Mouse (Mus musculus): Measurements from ENCODE around the gene Necab2. TPM values are rescaled to one million over a fixed set of nuclear protein-coding genes. Genes with fewer than 3 reads are reported as not detected.

Gene Necab2
- 13.3 and 15.3 TPM in 2 replicates for polyA plus RNA-seq (2015; fragmentation: Nextera tagmentation; extraction: Ambion mirVana)

GRCm38 (mm10) chr8:119446211-119446989 lies at the start of gene Necab2:
Necab2 (plus strand) TSS chr8:119446719.
- Histone ChIP-seq H3K36me3 (ENCODE audit: poor library complexity, severe bottlenecking) (no peaks in the 10 kb centered on the region), H3K9ac (peak within 1 kb of the TSS; percentile 74), H3K9me3 (replicated peaks) (no peaks in the 10 kb centered on the region), H3K4me2 (peak within 1 kb of the TSS; percentile 88), H3K27me3 (peaks cover 29% of the 10 kb centered on the region), H3K4me1 (peaks cover 12% of the 10 kb centered on the region; the same call in 1 of the 2 replicates), H3K4me3 (peak within 1 kb of the TSS; percentile 67), H3K27ac (no peak within 1 kb of the TSS)
- peak; percentile 54 for ATAC-seq
- 4% methylated on average over 17 of the region's 52 CpGs for WGBS

DNA sequence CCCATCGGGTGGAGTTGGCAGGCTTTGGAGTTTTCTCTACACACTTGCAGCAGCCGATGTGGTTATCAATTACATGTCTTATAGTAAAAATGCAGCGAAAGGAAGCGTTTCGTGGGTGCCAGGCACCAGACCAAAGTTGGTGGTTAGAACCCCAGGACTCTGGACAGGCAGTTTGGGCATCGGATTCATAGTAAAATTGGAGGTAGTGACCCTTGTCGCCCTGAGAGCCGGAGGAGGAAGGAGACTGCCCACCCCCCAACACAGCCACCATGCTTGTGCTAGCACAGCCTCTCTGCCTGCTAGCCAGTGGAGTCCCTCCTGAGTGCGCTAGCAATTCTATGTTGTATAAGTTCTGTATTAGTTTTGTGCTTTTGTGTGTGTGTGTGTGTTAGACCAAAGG lies 48.0 kb upstream of the Necab2 start:
- ATAC-seq = no peak
- Histone ChIP-seq H3K27me3 (no peaks in the 10 kb centered on the region), H3K9me3 (replicated peaks) (no peaks in the 10 kb centered on the region), H3K9ac (no peak overlapping the region), H3K36me3 (ENCODE audit: poor library complexity, severe bottlenecking) (peaks cover 8% of the 10 kb centered on the region; the same call in 1 of the 2 replicates), H3K4me3 (no peak overlapping the region), H3K4me2 (no peak overlapping the region), H3K4me1 (peaks cover 18% of the 10 kb centered on the region), H3K27ac (no peak overlapping the region)
- 89% methylated on average over 9 of the region's 9 CpGs for WGBS

- Histone ChIP-seq H3K27ac (no peak overlapping the region), H3K27me3 (no peaks in the 10 kb centered on the region), H3K36me3 (ENCODE audit: poor library complexity, severe bottlenecking) (peaks cover 8% of the 10 kb centered on the region; the same call in 1 of the 2 replicates), H3K9me3 (replicated peaks) (no peaks in the 10 kb centered on the region), H3K4me2 (no peak overlapping the region), H3K9ac (no peak overlapping the region), H3K4me1 (peaks cover 15% of the 10 kb centered on the region), H3K4me3 (no peak overlapping the region)
- no peak for ATAC-seq
- 80% methylated on average over 6 of the region's 6 CpGs for WGBS
Observed at GRCm38 (mm10) chr8:119399255-119399654, 47.3 kb upstream of the Necab2 start.

DNA sequence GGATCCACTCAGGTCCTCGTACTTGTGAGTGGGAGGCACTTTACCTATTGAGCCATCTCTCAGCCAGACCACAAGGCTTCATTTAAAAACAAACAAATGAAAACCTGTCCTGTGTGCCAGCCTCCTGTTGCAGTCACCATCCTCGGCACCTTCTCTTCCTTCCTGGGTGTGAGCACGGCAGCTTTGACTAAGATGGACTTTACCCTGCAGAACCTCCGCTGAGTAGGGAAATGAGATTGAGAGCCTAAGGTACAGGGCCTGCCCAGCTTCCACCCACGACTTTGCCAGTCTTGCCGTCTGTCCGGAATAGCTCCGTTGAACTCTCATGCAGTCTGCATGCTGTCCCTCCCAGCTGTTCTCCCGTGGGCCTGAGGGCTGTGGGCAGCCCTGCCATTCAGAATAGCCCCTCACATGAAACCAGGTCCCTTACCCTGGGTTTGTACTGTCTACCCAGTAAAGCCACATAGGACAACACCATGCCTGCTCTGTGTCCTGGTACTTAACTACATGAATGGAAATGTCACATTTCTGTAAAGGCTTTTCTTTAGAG lies 46.3 kb upstream of the Necab2 start:
- Histone ChIP-seq H3K27me3 (no peaks in the 10 kb centered on the region), H3K4me3 (no peak overlapping the region), H3K36me3 (ENCODE audit: poor library complexity, severe bottlenecking) (peaks cover 17% of the 10 kb centered on the region), H3K4me2 (no peak overlapping the region), H3K9ac (no peak overlapping the region), H3K27ac (no peak overlapping the region), H3K9me3 (replicated peaks) (no peaks in the 10 kb centered on the region), H3K4me1 (peaks cover 13% of the 10 kb centered on the region)
- WGBS = 88% methylated on average over 9 of the region's 9 CpGs
- no peak for ATAC-seq

- Histone ChIP-seq H3K27me3 (no peaks in the 10 kb centered on the region), H3K4me1 (peaks cover 6% of the 10 kb centered on the region), H3K9me3 (replicated peaks) (no peaks in the 10 kb centered on the region), H3K27ac (no peak overlapping the region), H3K4me3 (no peak overlapping the region), H3K4me2 (no peak overlapping the region), H3K9ac (no peak overlapping the region), H3K36me3 (ENCODE audit: poor library complexity, severe bottlenecking) (peaks cover 19% of the 10 kb centered on the region)
- 82% methylated on average over 3 of the region's 3 CpGs for WGBS
- no peak for ATAC-seq
Observed at GRCm38 (mm10) chr8:119400904-119401303, 45.6 kb upstream of the Necab2 start.

- H3K4me3 ChIP-seq = no peak overlapping the region
- ATAC-seq = no peak
- no peak overlapping the region for H3K9ac ChIP-seq
- WGBS = 72% methylated on average over 10 of the region's 10 CpGs
- no peak overlapping the region for H3K27ac ChIP-seq
- no peak overlapping the region for H3K4me2 ChIP-seq
- H3K27me3 ChIP-seq = no peaks in the 10 kb centered on the region
- no peaks in the 10 kb centered on the region for H3K9me3 ChIP-seq (replicated peaks)
- no peaks in the 10 kb centered on the region for H3K4me1 ChIP-seq
- peaks cover 43% of the 10 kb centered on the region for H3K36me3 ChIP-seq (ENCODE audit: poor library complexity, severe bottlenecking)
Observed at GRCm38 (mm10) chr8:119403912-119404311, 42.6 kb upstream of the Necab2 start.

- no peak overlapping the region for H3K9ac ChIP-seq
- no peaks in the 10 kb centered on the region for H3K4me1 ChIP-seq
- ATAC-seq = no peak
- no peaks in the 10 kb centered on the region for H3K9me3 ChIP-seq (replicated peaks)
- H3K27me3 ChIP-seq = no peaks in the 10 kb centered on the region
- no peak overlapping the region for H3K4me2 ChIP-seq
- peaks cover 50% of the 10 kb centered on the region for H3K36me3 ChIP-seq (ENCODE audit: poor library complexity, severe bottlenecking)
- 98% methylated on average over 5 of the region's 5 CpGs for WGBS
- no peak overlapping the region for H3K27ac ChIP-seq
- H3K4me3 ChIP-seq = no peak overlapping the region
Observed at GRCm38 (mm10) chr8:119404648-119405047, 41.9 kb upstream of the Necab2 start.

- peaks cover 61% of the 10 kb centered on the region for H3K36me3 ChIP-seq (ENCODE audit: poor library complexity, severe bottlenecking)
- no peak overlapping the region for H3K4me3 ChIP-seq
- no peak overlapping the region for H3K9ac ChIP-seq
- no peak overlapping the region for H3K27ac ChIP-seq
- ATAC-seq = no peak
- H3K4me1 ChIP-seq = peaks cover 4% of the 10 kb centered on the region; the same call in 1 of the 2 replicates
- H3K4me2 ChIP-seq = no peak overlapping the region
- no peaks in the 10 kb centered on the region for H3K27me3 ChIP-seq
- no peaks in the 10 kb centered on the region for H3K9me3 ChIP-seq (replicated peaks)
- 88% methylated on average over 8 of the region's 8 CpGs for WGBS
Observed at GRCm38 (mm10) chr8:119408311-119408710, 38.2 kb upstream of the Necab2 start.

DNA sequence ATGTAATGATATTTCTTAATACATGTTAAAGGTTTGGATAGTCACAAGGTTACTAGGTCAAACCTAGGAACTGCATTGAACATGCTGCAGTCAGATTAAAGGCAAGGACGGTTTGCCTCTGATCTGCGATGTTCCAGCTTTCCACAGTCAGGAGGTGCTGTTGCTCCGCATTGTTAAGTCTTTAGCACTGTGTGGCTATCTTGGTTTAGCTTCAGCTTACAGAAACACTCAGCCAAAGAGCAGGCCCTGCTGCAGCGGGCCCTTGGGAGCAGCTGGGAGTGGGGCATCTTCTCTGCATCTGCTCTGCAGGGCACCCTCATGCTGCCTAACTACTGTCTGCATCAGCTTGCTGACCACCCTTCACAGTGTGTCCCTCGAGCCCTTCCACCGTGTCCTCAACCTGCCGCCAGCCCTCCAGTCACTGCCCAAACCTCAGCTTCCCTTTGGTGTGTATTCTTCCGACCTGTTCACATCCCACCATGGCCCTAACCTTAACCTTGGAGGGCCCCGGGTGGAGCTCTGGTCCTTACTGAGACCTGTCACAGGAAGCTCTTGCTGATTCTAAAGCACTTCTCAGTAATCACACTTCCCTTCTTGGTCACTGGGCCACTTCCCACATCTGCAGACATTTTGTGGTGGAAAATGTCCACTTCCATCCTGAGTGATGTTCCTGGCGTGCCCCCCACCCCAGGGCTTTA lies 34.3 kb upstream of the Necab2 start:
- H3K27ac ChIP-seq = no peak overlapping the region
- peaks cover 44% of the 10 kb centered on the region for H3K36me3 ChIP-seq (ENCODE audit: poor library complexity, severe bottlenecking)
- no peak overlapping the region for H3K9ac ChIP-seq
- 58% methylated on average over 10 of the region's 10 CpGs for WGBS
- no peak overlapping the region for H3K4me2 ChIP-seq
- no peak overlapping the region for H3K4me3 ChIP-seq
- ATAC-seq = 0 out of 2 replicates have a peak, but pooled peaks have one; percentile 27
- peaks cover 3% of the 10 kb centered on the region; the same call in 1 of the 2 replicates for H3K27me3 ChIP-seq
- H3K4me1 ChIP-seq = peaks cover 4% of the 10 kb centered on the region; the same call in 1 of the 2 replicates
- no peaks in the 10 kb centered on the region for H3K9me3 ChIP-seq (replicated peaks)

- Histone ChIP-seq H3K4me3 (peak overlapping the region; percentile 21; the same call in 1 of the 2 replicates), H3K9ac (peak overlapping the region; percentile 61)
- ATAC-seq = peak; percentile 84
Observed at GRCm38 (mm10) chr8:119412735-119413498, 33.6 kb upstream of the Necab2 start.

DNA sequence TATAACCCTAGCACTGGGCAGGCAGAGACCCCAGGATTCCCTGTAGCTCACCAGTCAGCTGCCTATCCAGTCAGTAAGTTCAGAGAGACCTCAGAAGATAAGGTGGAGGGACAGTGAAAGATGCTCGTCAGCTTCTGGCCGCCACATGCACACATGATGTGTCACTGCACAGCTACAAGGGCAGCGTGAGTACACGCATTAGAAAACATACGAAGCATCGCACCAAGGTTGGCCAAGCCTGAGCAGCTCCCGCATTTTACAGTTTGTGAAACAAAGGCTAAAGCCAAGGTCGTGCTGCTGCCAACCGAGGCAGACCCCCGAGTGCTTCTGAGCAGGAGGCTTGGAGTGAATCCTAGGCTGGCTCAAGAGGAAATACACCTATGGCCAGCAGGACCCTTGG lies 32.9 kb upstream of the Necab2 start:
- WGBS = 86% methylated on average over 10 of the region's 10 CpGs
- Histone ChIP-seq H3K27ac (no peak overlapping the region), H3K27me3 (peaks cover 3% of the 10 kb centered on the region; the same call in 1 of the 2 replicates)

More at GRCm38 (mm10) chr8:119412735-119413498, 33.6 kb upstream of the Necab2 start:
- Histone ChIP-seq H3K27me3 (peaks cover 3% of the 10 kb centered on the region; the same call in 1 of the 2 replicates), H3K9me3 (replicated peaks) (no peaks in the 10 kb centered on the region), H3K27ac (no peak overlapping the region), H3K36me3 (ENCODE audit: poor library complexity, severe bottlenecking) (peaks cover 36% of the 10 kb centered on the region), H3K4me1 (peaks cover 4% of the 10 kb centered on the region; the same call in 1 of the 2 replicates), H3K4me2 (peak overlapping the region; percentile 55)
- WGBS = 7% methylated on average over 18 of the region's 18 CpGs

More for the DNA sequence above, 32.9 kb upstream of the Necab2 start:
- H3K4me1 ChIP-seq = peaks cover 4% of the 10 kb centered on the region; the same call in 1 of the 2 replicates
- ATAC-seq = no peak
- H3K4me3 ChIP-seq = no peak overlapping the region
- H3K9ac ChIP-seq = no peak overlapping the region
- H3K36me3 ChIP-seq (ENCODE audit: poor library complexity, severe bottlenecking) = peaks cover 29% of the 10 kb centered on the region
- no peaks in the 10 kb centered on the region for H3K9me3 ChIP-seq (replicated peaks)
- H3K4me2 ChIP-seq = no peak overlapping the region
